Mouse (Mus musculus) CD4-positive, CD25-positive, alpha-beta regulatory T cell, adult 9 weeks (primary cell): ENCODE data around the gene Fcrl6. TPM values are rescaled to one million over a fixed set of nuclear protein-coding genes. Genes with fewer than 3 reads are reported as not detected.

Experiments used
- polyA plus RNA-seq: library from polyadenylated mRNA; unstranded; fragments of 100-300 nt; shearing (Covaris generic); gene quantifications from one replicate; pipeline ENCODE4 v1.2.1, GENCODE M21; 2017

The Fcrl6 gene
- not detected for polyA plus RNA-seq

GRCm38 (mm10) chr1:172602326-172602725 lies at the start of gene Fcrl6:
Gene Fcrl6 (minus strand): TSS chr1:172602551.

DNA sequence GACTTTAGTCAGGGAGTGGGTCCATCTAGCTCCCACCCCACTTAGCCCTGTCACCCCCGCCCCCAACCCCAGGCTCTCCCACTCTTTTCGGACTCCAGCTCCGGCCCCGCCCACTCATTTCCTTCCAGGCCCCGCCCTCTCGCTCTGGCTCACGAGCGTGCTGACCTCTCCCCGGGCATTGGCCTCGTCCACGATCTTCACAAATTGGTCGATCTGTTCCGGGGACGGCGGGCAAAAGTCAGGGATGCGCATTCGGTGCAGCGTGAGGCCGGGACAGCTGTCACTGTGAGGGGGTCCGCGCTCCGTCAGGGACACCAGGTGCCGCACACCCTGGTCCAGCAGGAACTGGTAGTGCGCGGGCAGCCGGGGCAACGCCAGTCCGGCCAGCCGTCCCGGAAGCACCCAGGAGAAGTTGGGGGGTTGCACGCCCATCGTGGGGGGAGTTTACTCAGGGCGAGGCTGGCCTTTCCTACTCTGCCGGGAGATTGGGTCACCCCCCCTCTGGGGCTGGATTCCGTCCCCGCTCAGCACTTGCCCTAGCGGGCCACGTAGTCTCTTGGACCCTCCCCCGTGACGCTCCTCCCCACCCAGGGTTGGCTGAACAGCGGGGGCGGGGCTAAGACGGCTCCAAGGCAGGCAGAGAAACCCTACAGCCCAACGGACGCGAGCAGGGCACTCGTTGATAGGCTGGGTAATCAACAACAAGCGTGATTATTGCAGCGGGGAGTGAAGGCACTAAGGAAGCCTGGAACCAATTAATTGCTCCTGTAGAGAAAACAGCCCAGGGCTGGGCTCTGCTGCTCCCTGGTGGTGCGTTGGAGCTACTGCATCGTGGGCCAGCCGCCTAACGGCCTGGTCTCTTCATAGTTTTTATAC lies 30.3 kb upstream of the Fcrl6 start, which contains the start of gene Dusp23:
Gene Dusp23, minus strand, starts transcription at position 512 of the 876 bp plus-strand sequence.

GRCm38 (mm10) chr1:172590385-172590784 lies 12.0 kb downstream of the Fcrl6 start, which contains the start of gene Slamf8:
Gene Slamf8 (minus strand): TSS chr1:172590568.

GRCm38 (mm10) chr1:172555638-172556037 lies 46.7 kb downstream of the Fcrl6 start, which contains the start of gene Vsig8:
Gene Vsig8 (plus strand): TSS chr1:172555938.

Other genes starting within 250 kb of the Fcrl6 start
- gene Pigm, start 226.0 kb downstream of the Fcrl6 start, polyA plus RNA-seq, result 9.3 TPM
- not detected for gene Slamf9, start 127.2 kb downstream of the Fcrl6 start, polyA plus RNA-seq
- gene Igsf9, start 120.8 kb downstream of the Fcrl6 start, polyA plus RNA-seq, result 2.3 TPM
- gene Tagln2, start 102.5 kb downstream of the Fcrl6 start, polyA plus RNA-seq, result 369 TPM
- gene Cfap45, start 81.8 kb downstream of the Fcrl6 start, polyA plus RNA-seq, result 0.37 TPM
- gene Vsig8, start 46.6 kb downstream of the Fcrl6 start, polyA plus RNA-seq, result not detected
- 0.16 TPM for gene Slamf8, start 12.0 kb downstream of the Fcrl6 start, polyA plus RNA-seq
- 8.1 TPM for gene Dusp23, start 30.4 kb upstream of the Fcrl6 start, polyA plus RNA-seq
- gene Crp, start 95.5 kb upstream of the Fcrl6 start, polyA plus RNA-seq, result not detected